Mouse (Mus musculus) cortical plate, adult 2 months (tissue): ENCODE measurements at regions not wholly inside any gene's neighbourhood (a gene's known extent, or its start where the extent isn't known, plus 50 kb on each side); places are given as distances from the start of the nearest gene placed in this dataset.

Source experiments
- CTCF ChIP-seq: fragments of 200-500 bp; IDR thresholded peaks from 2 replicates; pipeline ENCODE4 v1.5.1; 2011; ENCODE audit warnings: mild to moderate bottlenecking, control low read depth, low read length; ENCODE audit not compliant: insufficient read depth; ENCODE audit errors: extremely low read depth
- POLR2A ChIP-seq: fragments of 200-500 bp; IDR thresholded peaks from 2 replicates; pipeline ENCODE4 v1.6.1; 2011; ENCODE audit warnings: mild to moderate bottlenecking, low read length, control low read depth; ENCODE audit not compliant: insufficient read depth; ENCODE audit errors: extremely low read depth

DNA sequence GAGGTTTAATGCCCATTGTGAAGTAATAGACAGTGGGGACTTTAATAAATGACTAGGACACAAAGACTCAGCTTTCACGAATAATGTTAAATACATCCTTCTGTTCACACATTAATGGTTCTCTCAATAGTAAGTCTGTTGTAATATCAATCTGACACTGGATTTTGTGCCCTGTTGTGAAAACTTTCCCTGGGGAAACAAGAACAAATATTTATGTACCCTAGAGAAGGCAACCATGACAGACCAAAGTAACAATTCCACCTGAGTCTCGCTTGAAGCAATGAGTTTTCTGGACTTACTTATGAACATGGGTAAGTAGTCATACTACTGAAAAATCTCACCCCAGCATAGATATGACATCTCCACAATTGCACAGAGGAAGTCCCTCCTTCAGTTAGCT is 105.1 kb upstream of the Lgalsl start:
- no peak for TF ChIP-seq POLR2A
- TF ChIP-seq CTCF = no peak
